ENCODE assay signal across 8 mouse cellular contexts in the genomic region with DNA sequence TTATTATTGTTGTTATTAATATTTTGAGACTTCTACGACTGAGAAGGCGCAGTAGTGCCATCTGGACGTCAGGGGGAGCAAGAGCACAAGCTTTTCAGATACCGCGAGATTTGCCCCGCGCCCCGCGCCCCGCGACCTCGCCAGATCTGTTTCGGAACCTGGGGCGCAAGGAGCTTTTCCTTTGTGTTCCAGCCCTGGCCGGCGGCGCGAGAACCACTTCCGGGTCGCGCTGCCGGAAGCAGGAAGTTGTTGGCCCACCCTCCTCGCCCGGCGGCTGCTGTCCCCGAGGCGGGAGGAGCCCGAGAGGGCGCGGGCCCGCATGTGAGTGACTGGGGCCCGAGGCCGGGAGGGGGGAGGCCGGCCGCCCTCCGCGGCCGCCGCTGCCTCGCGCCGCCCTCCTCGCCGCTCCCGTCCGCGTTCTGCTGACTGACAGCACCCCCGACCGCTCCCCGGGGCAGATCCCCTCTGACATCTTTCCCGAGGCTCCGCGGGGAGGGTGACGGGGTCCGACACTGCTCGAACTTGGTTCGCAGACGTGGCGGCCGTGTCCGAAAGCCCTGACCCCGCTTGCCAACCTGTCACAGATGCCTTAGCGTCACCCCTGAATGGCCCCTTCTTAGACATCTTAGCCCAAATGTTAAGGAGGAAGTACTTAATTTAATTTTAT. TPM values are rescaled to one million over a fixed set of nuclear protein-coding genes. Genes with fewer than 3 reads are reported as not detected.
DNase-seq lines count a peak whose midpoint lies in the region; ATAC-seq and TF ChIP-seq lines count a peak whose summit lies in the region.

A gene (plus strand): TSS at position 107 of the 667 bp plus-strand sequence.

- peak within 1 kb of the TSS; percentile 91 for H3K27ac ChIP-seq in forebrain, embryonic 15.5 days (replicated peaks)

- peak; percentile 54; the same call in 1 of the 2 replicates for TF ChIP-seq POLR2A in lung, adult 2 months (IDR thresholded peaks at IDR 0.05; ENCODE audit: borderline replicate concordance, extremely low read depth, low read depth, low read length)

- H3K9me3 ChIP-seq in forebrain, embryonic 15.5 days = no peaks in the 10 kb centered on the region

- H3K4me2 ChIP-seq in forebrain, embryonic 15.5 days (replicated peaks) = peak within 1 kb of the TSS; percentile 59

- DNase-seq in ES-CJ7 (ENCODE audit: low read depth, low spot score) = peak; percentile 96
- DNase-seq in cerebellum, adult 11 months = peak; percentile 96
- peak; percentile 96 for DNase-seq in heart, postnatal 25 days (ENCODE audit: low spot score)
- peak; percentile 93 to 96 for DNase-seq in layer of hippocampus, adult 18-20 months (ENCODE audit: low spot score in 2 of 2)
- DNase-seq in lung, adult 2 months = peak; percentile 93
- peak; percentile 92 to 93 for DNase-seq in thymus, adult 18-20 months

- peak within 1 kb of the TSS; percentile 93 for H3K9ac ChIP-seq in forebrain, embryonic 15.5 days (replicated peaks)

- peak; percentile 93 for ATAC-seq in forebrain, embryonic 15.5 days (replicated peaks)
- peak; percentile 87 for ATAC-seq in neutrophil, adult 5-6 weeks (ENCODE audit: extremely low read depth, insufficient number of reproducible peaks, low FRiP score, poor library complexity, severe bottlenecking)

- peak within 1 kb of the TSS; percentile 86 for H3K4me3 ChIP-seq in forebrain, embryonic 15.5 days
- H3K4me3 ChIP-seq in lung, adult 2 months (replicated peaks; ENCODE audit: extremely low read depth, low read depth, low read length) = peak within 1 kb of the TSS; percentile 84

- H3K36me3 ChIP-seq in forebrain, embryonic 15.5 days = no peaks in the 10 kb centered on the region

- intact Hi-C loops in heart, postnatal 25 days (cut with DNase I) = loop anchor here (1.0 kb wide), 1 partner anchor 102 kb away; no protein-coding TSS in a partner anchor

- TF ChIP-seq CTCF in lung, adult 2 months (IDR thresholded peaks at IDR 0.05; ENCODE audit: insufficient read depth, low read length) = peak; percentile 63

- H3K4me1 ChIP-seq in forebrain, embryonic 15.5 days = peaks cover 23% of the 10 kb centered on the region
- H3K4me1 ChIP-seq in lung, adult 2 months (ENCODE audit: control insufficient read depth, insufficient read depth, low read length) = peaks cover 9% of the 10 kb centered on the region

- under 1% methylated on average over 58 of the region's 63 CpGs for WGBS in forebrain, embryonic 15.5 days
- WGBS in lung, adult 2 months = under 1% methylated on average over 63 of the region's 63 CpGs

- H3K27me3 ChIP-seq in forebrain, embryonic 15.5 days = no peaks in the 10 kb centered on the region

RNA-seq across cellular contexts. Expression of the gene that starts here (rescaled TPM):
- polyA plus RNA-seq in forebrain, embryonic 15.5 days (2015; fragmentation: Nextera tagmentation; extraction: Ambion mirVana) = 96.2 and 96.4 TPM in 2 replicates
- total RNA-seq in heart, postnatal 25 days (2021) = 100 to 1,000 TPM; 192 to 222 TPM
- 10 to 100 TPM; 84.9 to 94.4 TPM for total RNA-seq in layer of hippocampus, adult 18-20 months (2021)
- 56.5 and 70.8 TPM in 2 replicates for polyA plus RNA-seq in lung, adult 2 months (2012; rRNA removed)
- 65.4 and 72.1 TPM in 2 replicates for total RNA-seq in neutrophil, adult 5-6 weeks (2017)

Comparison
In these comparisons a context has a peak if more than half of its experiments do, and no peak if none do; other contexts are left out.
1. Peak in every context shown above with its lines: DNase-seq, ATAC-seq, H3K4me3 ChIP-seq and H3K27ac ChIP-seq.